Mouse (Mus musculus) heart, postnatal 0 days (tissue): ENCODE measurements around the gene Cept1. TPM values are rescaled to one million over a fixed set of nuclear protein-coding genes. Genes with fewer than 3 reads are reported as not detected.
A peak's percentile ranks its signal among the peaks of the same experiment; 100 is the strongest.

ENCODE experiments used
- ATAC-seq: fragments of 200-750 bp; cut with Nextera tagmentation; 2 replicates; pipeline ENCODE4 v1.8.0; 2017; ENCODE audit warnings: low read depth, moderate number of reproducible peaks, moderate library complexity; ENCODE audit not compliant: insufficient read depth
- DNase-seq: peaks from one replicate; pipeline ENCODE4 v3.0.0-alpha.2; 2016; ENCODE audit warnings: low spot score
- H3K27ac ChIP-seq: fragments of 300-500 bp; sonication (generic); 2 replicates; pipeline ENCODE4 v1.5.1; 2014; ENCODE audit warnings: low read depth, mild to moderate bottlenecking
- H3K27me3 ChIP-seq: fragments of 300-500 bp; sonication (generic); 2 replicates; pipeline ENCODE4 v1.6.1; 2014; ENCODE audit warnings: low read length, mixed read lengths; ENCODE audit not compliant: control insufficient read depth, insufficient read depth
- H3K36me3 ChIP-seq: fragments of 300-500 bp; sonication (generic); replicated peaks from 2 replicates; pipeline ENCODE4 v1.6.1; 2014; ENCODE audit warnings: low read length, mixed read lengths; ENCODE audit not compliant: control insufficient read depth, insufficient read depth
- H3K4me1 ChIP-seq: fragments of 300-500 bp; sonication (generic); 2 replicates; pipeline ENCODE4 v1.6.1; 2014; ENCODE audit warnings: antibody characterized with exemption; ENCODE audit not compliant: control insufficient read depth, insufficient read depth
- H3K4me2 ChIP-seq: fragments of 300-500 bp; sonication (generic); 2 replicates; pipeline ENCODE4 v1.6.1; 2014; ENCODE audit warnings: low read depth, mild to moderate bottlenecking, low read length, moderate library complexity
- H3K4me3 ChIP-seq: fragments of 300-500 bp; sonication (generic); 2 replicates; pipeline ENCODE4 v1.5.1; 2014; ENCODE audit warnings: low read depth, low read length
- H3K9ac ChIP-seq: fragments of 300-500 bp; sonication (generic); replicated peaks from 2 replicates; pipeline ENCODE4 v1.6.1; 2014; ENCODE audit warnings: low read depth, low read length, mixed read lengths
- H3K9me3 ChIP-seq: fragments of 300-500 bp; sonication (generic); replicated peaks from 2 replicates; pipeline ENCODE4 v1.6.1; 2016; ENCODE audit warnings: low read length; ENCODE audit not compliant: control insufficient read depth
- CTCF ChIP-seq: IDR thresholded peaks from 2 replicates; pipeline ENCODE4 v1.5.1; 2016; ENCODE audit warnings: antibody characterized with exemption, control low read depth, low read depth
- EP300 ChIP-seq: IDR thresholded peaks from 2 replicates; pipeline ENCODE4 v1.6.1; 2016; ENCODE audit warnings: antibody characterized with exemption, low read depth
- WGBS: fragments of 180-500 bp; shearing (Covaris S2); extraction: QIAGEN DNeasy Blood & Tissue Kit; methylation state at CpG from one replicate; pipeline ENCODE4 v1.1.7; 2014; 5-methylcytosine and 5-hydroxymethylcytosine counted together
- polyA plus RNA-seq: library from polyadenylated mRNA; unstranded; fragments of >200 nt; fragmentation: Nextera tagmentation; extraction: Ambion mirVana; gene quantifications from 2 replicates; pipeline ENCODE4 v1.2.1, GENCODE M21; 2015
- total RNA-seq: library from RNA; depleted of rRNA; stranded (reverse); fragments of >200 nt; gene quantifications from 2 replicates; pipeline ENCODE4 v1.2.3, GENCODE M21; 2014; ENCODE audit warnings: low replicate concordance

Gene Cept1
- total and polyA plus RNA-seq, 2 experiments from 2014 or later: 21.2 to 29.3 TPM

GRCm38 (mm10) chr3:106482281-106483081 is 65.1 kb downstream of the Cept1 start, which contains the start of gene Dennd2d:
Dennd2d (plus strand) TSS chr3:106482405.
- H3K4me3 ChIP-seq: peak within 1 kb of the TSS; percentile 78
- no peaks in the 10 kb centered on the region for H3K4me1 ChIP-seq
- H3K36me3 ChIP-seq: no peaks in the 10 kb centered on the region
- no peak within 1 kb of the TSS for H3K27ac ChIP-seq
- H3K9me3 ChIP-seq: no peaks in the 10 kb centered on the region
- H3K4me2 ChIP-seq: peak within 1 kb of the TSS; percentile 98
- peak; percentile 53 for ATAC-seq
- no peaks in the 10 kb centered on the region for H3K27me3 ChIP-seq
- TF ChIP-seq EP300: no peak
- no peak for TF ChIP-seq CTCF
- no peak for DNase-seq
- peak within 1 kb of the TSS; percentile 61 for H3K9ac ChIP-seq
- WGBS: 2% methylated on average over 44 of the region's 44 CpGs

GRCm38 (mm10) chr3:106476863-106477262 is 70.7 kb downstream of the Cept1 start:
- Histone ChIP-seq H3K27ac (no peak overlapping the region), H3K36me3 (no peaks in the 10 kb centered on the region), H3K4me3 (no peak overlapping the region), H3K9me3 (no peaks in the 10 kb centered on the region), H3K4me1 (no peaks in the 10 kb centered on the region), H3K9ac (no peak overlapping the region), H3K4me2 (no peak overlapping the region), H3K27me3 (no peaks in the 10 kb centered on the region)
- TF ChIP-seq EP300 (no peak), CTCF (no peak)
- DNase-seq (no peak), ATAC-seq (no peak)
- 75% methylated on average over 1 of the region's 1 CpGs for WGBS

- H3K27ac ChIP-seq: no peak overlapping the region
- ATAC-seq (no peak), DNase-seq (no peak)
- 63% methylated on average over 4 of the region's 4 CpGs for WGBS
- H3K36me3 ChIP-seq: no peaks in the 10 kb centered on the region
- no peaks in the 10 kb centered on the region for H3K27me3 ChIP-seq
- H3K4me3 ChIP-seq: no peak overlapping the region
- no peak overlapping the region for H3K9ac ChIP-seq
- no peaks in the 10 kb centered on the region for H3K4me1 ChIP-seq
- TF ChIP-seq EP300: no peak
- TF ChIP-seq CTCF: no peak
- no peaks in the 10 kb centered on the region for H3K9me3 ChIP-seq
- H3K4me2 ChIP-seq: no peak overlapping the region
Observed at GRCm38 (mm10) chr3:106474210-106474609, 73.4 kb downstream of the Cept1 start.

- Histone ChIP-seq H3K4me3 (no peak overlapping the region), H3K27ac (no peak overlapping the region), H3K4me2 (no peak overlapping the region), H3K9ac (no peak overlapping the region), H3K4me1 (no peaks in the 10 kb centered on the region), H3K9me3 (no peaks in the 10 kb centered on the region), H3K36me3 (no peaks in the 10 kb centered on the region), H3K27me3 (no peaks in the 10 kb centered on the region)
- DNase-seq: no peak
- no peak for TF ChIP-seq CTCF
- no peak for TF ChIP-seq EP300
- no peak for ATAC-seq
- WGBS: 57% methylated on average over 1 of the region's 1 CpGs
Observed at GRCm38 (mm10) chr3:106464750-106465149, 82.9 kb downstream of the Cept1 start.

- no peak overlapping the region; the same call in 1 of the 2 replicates for H3K27ac ChIP-seq
Observed at GRCm38 (mm10) chr3:106462493-106462892, 85.1 kb downstream of the Cept1 start.

More at GRCm38 (mm10) chr3:106462493-106462892, 85.1 kb downstream of the Cept1 start:
- ATAC-seq: no peak
- Histone ChIP-seq H3K4me3 (no peak overlapping the region), H3K4me2 (no peak overlapping the region), H3K4me1 (no peaks in the 10 kb centered on the region), H3K27me3 (no peaks in the 10 kb centered on the region), H3K36me3 (no peaks in the 10 kb centered on the region), H3K9me3 (no peaks in the 10 kb centered on the region), H3K9ac (no peak overlapping the region)
- no peak for DNase-seq
- WGBS: 47% methylated on average over 3 of the region's 3 CpGs
- no peak for TF ChIP-seq EP300
- TF ChIP-seq CTCF: no peak
